Mouse (Mus musculus) layer of hippocampus, adult 2 months (tissue): Measurements from ENCODE around the gene Lamb1. TPM values are rescaled to one million over a fixed set of nuclear protein-coding genes. Genes with fewer than 3 reads are reported as not detected.

Source experiments
- DNase-seq, 2 experiments: peaks; one replicate each; pipeline ENCODE4 v3.0.0; 2022; ENCODE audit warnings: low spot score in 2 of 2
- H3K27ac ChIP-seq: fragments of 200-600 bp; 2 replicates; pipeline ENCODE4 v1.8.1; 2022
- H3K4me3 ChIP-seq: fragments of 200-600 bp; 2 replicates; pipeline ENCODE4 v1.8.1; 2022; ENCODE audit warnings: mild to moderate bottlenecking
- CTCF ChIP-seq: fragments of 200-600 bp; conservative IDR thresholded peaks from 2 replicates; pipeline ENCODE4 v1.8.1; 2022; ENCODE audit warnings: antibody characterized with exemption, mild to moderate bottlenecking, moderate library complexity
- long read RNA-seq, 2 experiments: library from polyadenylated mRNA; stranded (forward); transcript quantifications; one replicate each; pipeline ENCODE4 v2.0.0; 2021; ENCODE audit warnings: borderline mapping rate in 2 of 2
- total RNA-seq, 2 experiments: library from RNA; stranded (reverse); gene quantifications; 2 replicates each; pipeline ENCODE4 v1.2.3; 2021

Lamb1 gene
- total RNA-seq: 10 to 100 TPM; 37.8 to 46.8 TPM
- long read RNA-seq, experiment 1, full-length matches to known transcripts: 13 of 37 reads
- long read RNA-seq, experiment 1, partial matches to known transcripts: 19 of 37 reads
- long read RNA-seq, experiment 1, other reads (novel, unspliced or antisense): 5 of 37 reads
- long read RNA-seq, experiment 2, full-length matches to known transcripts: 15 of 41 reads
- long read RNA-seq, experiment 2, partial matches to known transcripts: 15 of 41 reads
- long read RNA-seq, experiment 2, other reads (novel, unspliced or antisense): 11 of 41 reads

DNA sequence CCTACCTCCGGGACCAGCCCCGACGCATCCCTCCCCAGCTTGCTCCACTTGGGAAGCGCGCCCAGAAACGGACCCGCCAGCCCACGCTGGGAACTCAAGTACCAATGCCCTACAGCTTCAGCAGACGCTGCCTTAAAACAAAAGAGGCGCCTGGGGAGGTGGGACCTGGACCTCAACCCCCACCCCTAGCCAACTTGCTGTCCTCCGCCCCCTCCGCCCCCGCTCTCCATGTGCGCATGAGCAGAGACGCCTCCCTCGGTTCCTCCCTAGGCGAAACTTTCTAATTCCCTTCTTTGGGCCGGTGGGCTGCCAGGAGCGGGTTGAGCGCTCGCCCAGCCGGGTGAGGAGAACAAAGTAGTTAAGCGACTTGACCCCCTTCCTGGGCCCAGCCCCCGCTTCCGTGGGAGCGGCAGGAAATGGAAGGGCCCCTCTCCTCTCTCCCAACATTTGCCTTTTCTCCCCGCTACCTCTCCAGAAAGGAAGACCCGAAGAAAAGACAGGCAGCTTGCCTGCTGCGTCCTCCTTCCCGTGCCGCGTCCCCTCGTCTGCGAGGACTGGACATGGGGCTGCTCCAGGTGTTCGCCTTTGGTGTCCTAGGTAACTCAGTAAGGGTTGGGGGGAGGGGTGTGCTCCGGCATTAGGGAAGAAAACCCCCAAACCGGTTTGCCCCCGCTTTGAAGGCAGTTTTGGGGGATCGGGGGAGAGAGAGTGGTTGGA, at the start of gene Lamb1:
Lamb1 (plus strand) TSS at position 230 of the 717 bp plus-strand sequence.
- peak within 1 kb of the TSS; percentile 65 for H3K4me3 ChIP-seq
- DNase-seq: peak; percentile 50 to 57
- no peak for TF ChIP-seq CTCF
- H3K27ac ChIP-seq: peak within 1 kb of the TSS; percentile 84

- Histone ChIP-seq H3K4me3 (no peak overlapping the region), H3K27ac (no peak overlapping the region)
- TF ChIP-seq CTCF: no peak
- DNase-seq: no peak
Measured at GRCm38 (mm10) chr12:31217232-31217631, 47.8 kb upstream of the Lamb1 start.

GRCm38 (mm10) chr12:31218774-31219173, 46.3 kb upstream of the Lamb1 start:
- no peak overlapping the region for H3K27ac ChIP-seq
- no peak for DNase-seq
- H3K4me3 ChIP-seq: no peak overlapping the region
- TF ChIP-seq CTCF: no peak

DNA sequence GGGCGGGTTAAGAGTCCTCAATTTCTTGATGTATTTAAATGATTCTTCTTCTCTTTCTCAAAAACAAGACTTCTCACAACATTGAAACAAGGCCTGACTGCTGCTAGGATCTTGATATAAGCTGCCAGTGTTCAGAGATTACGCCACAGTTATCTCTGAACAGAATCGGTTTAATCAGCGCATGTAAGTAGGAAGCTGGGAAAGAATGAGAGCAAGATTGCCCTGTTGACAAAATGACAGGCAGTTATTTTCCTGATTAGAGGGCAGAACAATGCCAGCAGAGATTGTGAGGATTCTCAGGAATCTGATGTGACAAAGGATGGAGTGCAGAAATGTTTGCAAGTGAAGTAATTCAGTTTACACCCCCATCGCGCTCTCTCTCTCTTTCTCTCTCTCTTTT, 43.5 kb upstream of the Lamb1 start:
- DNase-seq: no peak
- no peak for TF ChIP-seq CTCF
- Histone ChIP-seq H3K27ac (no peak overlapping the region), H3K4me3 (no peak overlapping the region)

GRCm38 (mm10) chr12:31222282-31222681, 42.8 kb upstream of the Lamb1 start:
- no peak for TF ChIP-seq CTCF
- no peak overlapping the region for H3K4me3 ChIP-seq
- H3K27ac ChIP-seq: no peak overlapping the region
- no peak for DNase-seq

DNA sequence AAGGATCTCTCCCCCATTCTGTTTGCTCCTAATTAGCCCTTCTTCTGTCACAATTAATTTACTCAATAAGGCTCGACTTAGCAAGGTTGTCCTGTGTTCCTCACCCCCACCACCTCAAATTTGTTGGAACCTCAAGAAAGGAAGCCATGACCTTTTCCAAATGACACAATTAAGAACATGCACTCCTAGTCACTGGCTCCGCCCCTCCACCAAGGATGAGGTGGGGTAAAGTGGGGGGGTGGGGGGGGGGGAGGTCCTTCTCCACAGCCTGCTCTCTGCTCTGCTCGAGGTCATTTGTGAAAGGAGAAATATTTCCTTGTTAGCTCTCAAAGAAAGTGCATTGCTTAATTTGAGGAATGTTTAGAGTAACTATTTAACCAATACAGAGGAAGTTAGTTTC, 42.3 kb upstream of the Lamb1 start:
- no peak overlapping the region for H3K27ac ChIP-seq
- no peak overlapping the region for H3K4me3 ChIP-seq
- no peak for DNase-seq
- no peak for TF ChIP-seq CTCF

GRCm38 (mm10) chr12:31225451-31225850, 39.6 kb upstream of the Lamb1 start:
- DNase-seq: no peak
- H3K4me3 ChIP-seq: no peak overlapping the region
- H3K27ac ChIP-seq: no peak overlapping the region
- TF ChIP-seq CTCF: no peak

- DNase-seq: no peak
- no peak for TF ChIP-seq CTCF
- H3K27ac ChIP-seq: no peak overlapping the region
- no peak overlapping the region for H3K4me3 ChIP-seq
Measured at GRCm38 (mm10) chr12:31227167-31227566, 37.9 kb upstream of the Lamb1 start.

DNA sequence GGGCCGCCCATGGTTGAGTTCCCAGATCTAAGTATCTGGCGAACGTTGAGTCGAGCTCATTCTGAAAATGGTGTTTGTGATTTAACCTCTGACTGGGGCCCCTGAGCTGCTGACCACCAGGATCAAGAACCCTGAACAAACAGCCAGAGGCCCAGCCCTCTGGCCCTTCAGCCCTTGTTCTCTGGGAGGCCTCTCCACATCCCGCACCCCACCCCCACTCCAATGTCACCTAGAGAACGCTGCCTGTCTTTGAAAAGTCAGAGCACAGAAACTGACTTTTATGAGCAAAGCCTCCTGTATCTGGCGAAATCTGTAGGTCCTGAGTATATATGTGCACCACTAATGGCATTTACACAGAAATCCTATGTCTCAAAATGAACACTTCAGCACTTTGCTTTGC, 36.2 kb upstream of the Lamb1 start:
- no peak overlapping the region for H3K27ac ChIP-seq
- no peak for TF ChIP-seq CTCF
- H3K4me3 ChIP-seq: no peak overlapping the region
- DNase-seq: no peak

GRCm38 (mm10) chr12:31232635-31233034, 32.4 kb upstream of the Lamb1 start:
- no peak for DNase-seq
- no peak overlapping the region for H3K4me3 ChIP-seq
- TF ChIP-seq CTCF: no peak
- H3K27ac ChIP-seq: no peak overlapping the region

DNA sequence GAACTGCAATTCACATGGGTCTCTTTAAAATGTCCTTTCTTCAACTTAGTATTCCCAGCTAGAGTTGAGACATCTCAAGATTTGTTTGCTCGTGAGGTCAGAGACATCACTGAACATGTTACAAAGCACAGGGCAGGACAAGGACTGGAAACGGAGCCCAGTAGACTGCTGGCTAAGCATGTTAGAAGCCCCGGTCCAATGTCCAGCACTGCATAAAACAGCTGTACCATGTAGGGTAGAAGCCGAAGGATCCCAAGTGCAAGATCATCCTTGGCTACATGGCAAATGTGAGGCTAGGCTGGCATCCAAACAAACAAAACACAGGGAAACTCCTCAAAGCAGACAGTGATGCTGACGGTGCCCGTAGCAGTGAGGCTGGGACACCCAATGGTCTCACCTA, 30.0 kb upstream of the Lamb1 start:
- TF ChIP-seq CTCF: no peak
- Histone ChIP-seq H3K27ac (no peak overlapping the region), H3K4me3 (no peak overlapping the region)
- no peak for DNase-seq

DNA sequence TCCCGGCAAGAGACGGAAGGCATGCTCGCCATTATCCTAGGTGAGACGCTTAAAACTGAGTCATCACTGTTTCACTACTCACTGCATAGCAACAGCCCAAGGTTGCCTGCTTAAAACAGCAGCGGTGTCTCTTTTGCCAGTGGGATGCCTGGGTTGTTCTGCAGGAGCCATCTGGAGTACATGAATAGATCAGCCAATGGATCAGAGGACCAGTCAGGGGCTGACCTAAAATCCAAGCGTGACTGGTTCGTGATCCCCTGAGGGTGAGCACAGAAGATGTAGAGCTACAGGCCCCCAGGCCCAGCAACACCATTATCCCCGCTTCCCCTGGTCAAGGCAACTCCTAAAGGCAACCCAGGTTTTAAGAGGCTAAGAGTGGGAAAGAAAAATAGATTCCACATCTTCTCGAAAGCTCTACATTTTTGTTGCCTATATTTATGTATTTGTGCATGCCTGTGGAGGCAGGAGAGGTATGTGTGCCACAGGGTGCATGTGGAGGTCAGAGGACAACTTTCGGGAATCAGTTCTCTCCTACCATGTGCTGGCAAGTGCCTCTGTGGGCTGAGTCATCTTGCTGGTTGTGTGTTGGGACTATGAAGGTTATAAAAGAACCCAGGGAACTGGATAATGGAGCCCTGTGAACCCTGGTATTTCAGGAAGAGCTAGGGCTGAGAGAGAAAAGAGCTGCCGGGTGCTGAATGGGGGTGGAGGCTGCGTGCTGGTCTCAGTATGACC, 28.0 kb upstream of the Lamb1 start:
- Histone ChIP-seq H3K4me3 (no peak overlapping the region), H3K27ac (no peak overlapping the region)
- TF ChIP-seq CTCF: no peak
- DNase-seq: peak in 1 of 2 experiments; percentile 11

DNA sequence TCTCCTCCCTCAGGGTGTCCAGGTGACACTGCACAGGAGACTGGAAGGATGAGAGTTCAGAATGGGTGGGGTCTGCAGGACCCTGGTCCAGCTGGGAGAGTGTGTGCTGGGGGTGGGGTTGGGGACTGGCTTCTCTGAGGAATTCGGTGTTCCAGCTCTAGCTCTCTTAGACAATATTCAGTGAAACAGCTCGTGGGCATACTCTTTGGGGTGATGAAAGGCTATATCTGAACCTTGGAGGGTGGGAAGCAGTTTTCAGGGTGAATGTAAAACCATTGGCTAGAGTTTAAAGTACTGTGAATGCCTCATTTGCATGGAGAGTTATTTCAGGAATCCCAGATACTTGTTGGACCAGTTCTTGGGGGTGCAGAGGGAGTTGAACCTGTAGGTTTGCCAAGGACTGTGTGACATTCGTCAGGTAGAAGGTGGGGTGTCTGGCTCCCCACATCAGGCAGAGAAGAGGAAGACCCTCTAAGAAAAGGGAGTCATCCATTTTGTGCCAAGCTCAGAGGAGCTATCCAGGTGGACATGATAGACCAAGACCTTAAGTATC, 25.9 kb upstream of the Lamb1 start:
- no peak for DNase-seq

More for the DNA sequence above, 25.9 kb upstream of the Lamb1 start:
- no peak overlapping the region for H3K27ac ChIP-seq
- no peak for TF ChIP-seq CTCF
- H3K4me3 ChIP-seq: no peak overlapping the region
